Mouse (Mus musculus) neural tube, embryonic 11.5 days (tissue): ENCODE measurements at regions not wholly inside any gene's neighbourhood (a gene's known extent, or its start where the extent isn't known, plus 50 kb on each side); places are given as distances from the start of the nearest gene placed in this dataset.

ENCODE experiments used
- ATAC-seq: fragments of 200-750 bp; cut with Nextera tagmentation; 2 replicates; pipeline ENCODE4 v1.8.0; 2017; ENCODE audit warnings: moderate number of reproducible peaks, mild to moderate bottlenecking, moderate TSS enrichment, moderate library complexity; ENCODE audit not compliant: insufficient read depth, low FRiP score, low TSS enrichment
- DNase-seq: peaks from one replicate; pipeline ENCODE4 v3.0.0-alpha.2; 2015; ENCODE audit warnings: low spot score
- H3K27ac ChIP-seq: fragments of 300-500 bp; sonication (generic); 2 replicates; pipeline ENCODE4 v1.5.1; 2014; ENCODE audit warnings: low read depth, mild to moderate bottlenecking, low read length
- H3K27me3 ChIP-seq: fragments of 300-500 bp; sonication (generic); 2 replicates; pipeline ENCODE4 v1.6.1; 2014; ENCODE audit warnings: mild to moderate bottlenecking, low read length, mixed read lengths; ENCODE audit not compliant: control insufficient read depth, insufficient read depth
- H3K36me3 ChIP-seq: fragments of 300-500 bp; sonication (generic); 2 replicates; pipeline ENCODE4 v1.6.1; 2014; ENCODE audit warnings: mild to moderate bottlenecking, low read length, moderate library complexity, mixed read lengths; ENCODE audit not compliant: control insufficient read depth, insufficient read depth
- H3K4me1 ChIP-seq: fragments of 300-500 bp; sonication (generic); 2 replicates; pipeline ENCODE4 v1.6.1; 2014; ENCODE audit warnings: low read length, mixed read lengths; ENCODE audit not compliant: control insufficient read depth, insufficient read depth
- H3K4me2 ChIP-seq: fragments of 300-500 bp; sonication (generic); 2 replicates; pipeline ENCODE4 v1.6.1; 2014; ENCODE audit warnings: low read depth, mild to moderate bottlenecking, moderate library complexity
- H3K4me3 ChIP-seq: fragments of 300-500 bp; sonication (generic); 2 replicates; pipeline ENCODE4 v1.5.1; 2014; ENCODE audit warnings: low read depth, low read length
- H3K9ac ChIP-seq: fragments of 300-500 bp; sonication (generic); 2 replicates; pipeline ENCODE4 v1.6.1; 2014; ENCODE audit warnings: mild to moderate bottlenecking, low read length
- H3K9me3 ChIP-seq: fragments of 300-500 bp; sonication (generic); 2 replicates; pipeline ENCODE4 v1.6.1; 2016; ENCODE audit warnings: low read length; ENCODE audit not compliant: control insufficient read depth
- WGBS: fragments of 180-500 bp; shearing (Covaris S2); extraction: QIAGEN DNeasy Blood & Tissue Kit; methylation state at CpG from one replicate; pipeline ENCODE4 v1.1.7; 2014; 5-methylcytosine and 5-hydroxymethylcytosine counted together

DNA sequence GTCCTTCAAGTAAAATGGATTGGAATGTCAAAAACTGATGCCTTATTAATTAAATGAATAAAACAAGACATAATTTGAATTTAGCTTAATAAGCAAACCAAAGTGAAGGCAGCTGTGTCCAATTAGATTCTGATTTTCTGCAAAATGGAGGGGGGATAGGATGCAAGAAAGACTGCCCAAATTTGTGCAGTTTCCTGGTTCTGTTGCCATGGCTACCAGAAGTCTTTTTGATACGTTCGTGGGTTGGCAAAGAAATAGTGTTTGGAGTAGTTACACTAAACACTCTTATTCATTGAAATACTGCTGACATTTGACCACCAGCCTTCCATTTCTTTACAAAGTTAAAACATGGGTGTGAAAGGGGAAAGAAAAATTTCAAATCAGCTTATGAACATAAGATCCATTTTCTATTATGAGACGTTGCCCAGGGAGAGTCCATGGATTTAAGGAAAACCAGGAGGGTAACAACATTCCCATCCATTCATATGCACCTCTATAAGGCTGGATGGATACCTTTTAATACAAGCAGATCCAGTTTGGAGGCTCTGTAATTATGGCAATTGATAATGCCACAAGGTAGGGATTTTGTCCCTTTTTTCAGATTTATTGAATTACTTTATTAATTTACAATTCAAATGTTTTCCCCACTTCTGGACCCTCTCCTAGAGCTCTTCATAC lies 943.3 kb upstream of the Celf2 start:
- H3K4me2 ChIP-seq, result no peak overlapping the region
- no peak overlapping the region for H3K9ac ChIP-seq
- H3K4me3 ChIP-seq, result no peak overlapping the region
- DNase-seq (no peak), ATAC-seq (no peak)
- H3K27ac ChIP-seq, result no peak overlapping the region
- H3K27me3 ChIP-seq, result no peaks in the 10 kb centered on the region
- H3K4me1 ChIP-seq, result no peaks in the 10 kb centered on the region
- no peaks in the 10 kb centered on the region for H3K9me3 ChIP-seq
- no peaks in the 10 kb centered on the region for H3K36me3 ChIP-seq
- WGBS, result 75% methylated on average over 3 of the region's 3 CpGs

DNA sequence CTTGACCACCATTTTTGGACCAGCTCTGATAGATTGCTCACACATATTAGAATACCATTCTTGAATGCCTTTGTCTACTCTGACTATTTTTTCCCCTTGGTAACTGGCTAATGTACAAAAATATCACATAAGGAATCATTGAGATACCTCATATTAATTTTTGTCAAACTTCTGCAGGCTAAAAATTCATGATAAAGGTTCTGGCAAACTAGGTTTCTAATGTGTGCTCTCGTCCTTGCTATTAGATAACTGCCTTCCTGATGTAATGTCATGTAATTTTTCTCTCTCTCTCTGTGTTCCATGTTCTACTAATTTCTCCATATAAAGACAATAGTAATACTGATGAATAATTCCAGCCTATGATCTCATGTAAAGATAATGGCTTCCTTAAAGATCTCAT lies 931.9 kb upstream of the Celf2 start:
- Histone ChIP-seq H3K36me3 (no peaks in the 10 kb centered on the region), H3K9me3 (no peaks in the 10 kb centered on the region), H3K27ac (no peak overlapping the region), H3K4me2 (no peak overlapping the region), H3K4me3 (no peak overlapping the region), H3K4me1 (no peaks in the 10 kb centered on the region), H3K27me3 (no peaks in the 10 kb centered on the region), H3K9ac (no peak overlapping the region)
- no peak for DNase-seq
- 87% methylated on average over 1 of the region's 1 CpGs for WGBS
- ATAC-seq, result no peak

DNA sequence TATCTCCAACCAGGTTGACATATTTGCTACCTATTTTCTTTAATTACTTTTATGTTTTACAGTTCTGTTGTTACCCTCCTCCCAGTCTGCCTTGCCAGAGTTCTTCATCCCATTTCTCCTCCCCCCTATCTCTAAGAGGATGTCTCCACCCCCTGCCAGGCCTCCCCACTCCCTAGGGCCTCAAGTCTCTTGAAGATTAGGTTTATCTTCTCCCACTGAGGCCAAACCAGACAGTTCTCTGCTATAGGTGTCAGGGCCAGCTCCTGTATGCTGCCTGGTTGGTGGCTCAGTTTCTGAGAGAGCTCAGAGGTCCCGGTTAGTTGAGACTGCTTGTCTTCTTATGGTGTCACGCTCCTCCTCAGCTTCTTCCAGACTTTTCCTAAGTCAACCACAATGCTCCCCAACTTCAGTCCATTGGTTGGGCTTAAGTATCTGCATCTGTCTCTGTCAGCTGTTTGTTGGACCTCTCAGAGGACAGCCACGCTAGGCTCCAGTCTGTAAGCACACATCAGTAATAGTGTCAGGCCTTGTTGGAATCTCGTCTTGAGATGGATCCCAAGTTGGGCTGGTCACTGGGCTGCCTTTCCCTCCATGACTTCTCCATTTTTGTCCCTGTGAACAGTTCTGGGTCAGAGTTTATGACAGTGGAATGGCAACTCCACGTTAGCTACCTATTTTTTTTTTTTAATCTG lies 920.4 kb upstream of the Celf2 start:
- ATAC-seq (no peak), DNase-seq (no peak)
- H3K27me3 ChIP-seq, result no peaks in the 10 kb centered on the region
- 85% methylated on average over 5 of the region's 5 CpGs for WGBS
- H3K9me3 ChIP-seq, result no peaks in the 10 kb centered on the region
- H3K36me3 ChIP-seq, result no peaks in the 10 kb centered on the region
- no peaks in the 10 kb centered on the region for H3K4me1 ChIP-seq
- H3K9ac ChIP-seq, result no peak overlapping the region
- no peak overlapping the region for H3K4me2 ChIP-seq
- H3K27ac ChIP-seq, result no peak overlapping the region
- no peak overlapping the region for H3K4me3 ChIP-seq

DNA sequence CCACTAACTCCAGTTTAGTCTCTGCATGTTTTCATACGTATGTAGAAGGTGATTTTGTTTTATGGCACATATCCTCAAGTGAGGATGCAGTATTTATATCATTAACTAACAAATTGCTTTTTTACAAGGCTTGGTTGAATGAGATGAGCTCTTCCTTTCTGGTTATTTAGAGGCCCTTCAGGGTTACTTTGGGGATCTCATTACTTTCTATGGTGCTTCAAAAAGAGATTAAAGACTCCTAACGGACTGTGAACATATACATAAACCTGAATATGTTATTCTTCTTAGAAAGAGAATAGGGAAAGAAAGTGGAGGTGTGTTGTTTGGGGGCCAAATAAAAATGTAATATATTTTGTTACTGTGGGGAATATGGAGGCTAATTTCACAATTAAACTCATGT lies 918.8 kb upstream of the Celf2 start:
- no peak for DNase-seq
- no peaks in the 10 kb centered on the region for H3K27me3 ChIP-seq
- H3K9me3 ChIP-seq, result no peaks in the 10 kb centered on the region
- H3K9ac ChIP-seq, result no peak overlapping the region
- no peak overlapping the region for H3K4me2 ChIP-seq
- no peak overlapping the region for H3K27ac ChIP-seq
- H3K4me3 ChIP-seq, result no peak overlapping the region
- WGBS, result 58% methylated on average over 2 of the region's 2 CpGs
- H3K4me1 ChIP-seq, result no peaks in the 10 kb centered on the region
- H3K36me3 ChIP-seq, result no peaks in the 10 kb centered on the region
- no peak for ATAC-seq

DNA sequence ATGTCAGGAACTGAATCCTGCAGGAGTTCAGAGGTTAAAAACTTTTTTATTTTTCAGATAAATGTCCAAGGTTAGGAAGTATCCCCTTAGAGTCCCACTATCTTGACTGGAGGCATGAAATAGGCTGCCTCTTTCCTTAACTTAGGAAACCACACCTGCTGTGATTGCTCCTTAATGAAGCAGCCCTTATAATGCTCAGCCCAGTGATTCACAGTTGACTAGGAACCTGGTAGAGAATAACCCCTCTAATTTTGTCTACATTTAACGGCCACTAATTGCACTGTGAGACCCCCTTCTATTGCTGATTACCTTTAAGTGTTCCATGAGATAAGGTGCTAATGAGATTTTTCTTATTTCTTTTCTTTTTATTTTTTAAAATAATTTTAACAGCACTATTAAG lies 918.4 kb upstream of the Celf2 start:
- H3K4me2 ChIP-seq, result no peak overlapping the region
- H3K36me3 ChIP-seq, result no peaks in the 10 kb centered on the region
- no peak overlapping the region for H3K27ac ChIP-seq
- no peak overlapping the region for H3K9ac ChIP-seq
- H3K27me3 ChIP-seq, result no peaks in the 10 kb centered on the region
- ATAC-seq (no peak), DNase-seq (no peak)
- no peaks in the 10 kb centered on the region for H3K4me1 ChIP-seq
- no peak overlapping the region for H3K4me3 ChIP-seq
- no peaks in the 10 kb centered on the region for H3K9me3 ChIP-seq
- WGBS, result 28% methylated on average over 1 of the region's 1 CpGs

DNA sequence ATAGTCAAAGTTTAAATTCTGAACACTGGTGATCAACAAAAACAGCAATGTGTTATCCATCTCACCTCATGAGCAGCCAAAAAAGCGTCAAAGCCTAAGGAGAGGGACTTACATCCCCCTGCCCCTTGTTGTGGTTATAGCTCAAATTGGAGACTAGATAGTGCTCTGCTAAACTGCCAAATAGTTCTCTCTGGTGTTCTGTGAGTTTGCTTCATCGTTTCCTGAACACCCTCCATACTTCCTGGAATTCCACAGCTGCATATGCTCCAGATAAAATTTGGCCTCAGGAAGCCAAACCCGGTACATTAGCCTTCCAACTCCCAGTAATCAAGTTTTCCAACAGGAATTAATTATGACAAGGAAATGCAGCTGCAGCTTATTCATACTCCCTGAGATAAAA lies 906.6 kb upstream of the Celf2 start:
- ATAC-seq (no peak), DNase-seq (no peak)
- H3K9ac ChIP-seq, result no peak overlapping the region
- WGBS, result 79% methylated on average over 3 of the region's 3 CpGs
- no peak overlapping the region for H3K4me2 ChIP-seq
- H3K4me1 ChIP-seq, result no peaks in the 10 kb centered on the region
- H3K27ac ChIP-seq, result no peak overlapping the region
- H3K27me3 ChIP-seq, result no peaks in the 10 kb centered on the region
- H3K36me3 ChIP-seq, result no peaks in the 10 kb centered on the region
- no peaks in the 10 kb centered on the region for H3K9me3 ChIP-seq
- no peak overlapping the region for H3K4me3 ChIP-seq

DNA sequence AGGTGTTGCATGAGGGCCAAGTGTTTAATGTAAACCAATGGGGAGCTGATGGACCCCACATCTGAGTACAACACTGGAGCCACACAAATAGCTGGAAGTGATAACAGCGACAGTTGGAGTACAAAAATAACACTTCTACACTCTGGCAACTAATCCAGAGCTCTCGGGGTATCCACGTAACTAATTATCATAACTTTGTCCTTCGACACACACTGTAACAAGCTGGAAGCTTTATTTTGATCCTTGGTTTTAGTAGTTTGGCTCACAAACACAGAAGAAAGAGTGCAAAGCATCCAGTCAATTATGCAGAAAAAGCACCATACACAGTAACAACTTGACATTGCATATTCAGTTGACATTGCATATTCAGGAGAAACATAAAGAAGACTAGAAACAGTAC lies 884.8 kb upstream of the Celf2 start:
- H3K9me3 ChIP-seq, result no peaks in the 10 kb centered on the region
- ATAC-seq (no peak), DNase-seq (no peak)
- H3K4me1 ChIP-seq, result no peaks in the 10 kb centered on the region
- no peaks in the 10 kb centered on the region for H3K27me3 ChIP-seq
- H3K4me2 ChIP-seq, result no peak overlapping the region
- no peak overlapping the region for H3K4me3 ChIP-seq
- no peaks in the 10 kb centered on the region for H3K36me3 ChIP-seq
- H3K9ac ChIP-seq, result no peak overlapping the region
- 90% methylated on average over 4 of the region's 4 CpGs for WGBS
- no peak overlapping the region for H3K27ac ChIP-seq

DNA sequence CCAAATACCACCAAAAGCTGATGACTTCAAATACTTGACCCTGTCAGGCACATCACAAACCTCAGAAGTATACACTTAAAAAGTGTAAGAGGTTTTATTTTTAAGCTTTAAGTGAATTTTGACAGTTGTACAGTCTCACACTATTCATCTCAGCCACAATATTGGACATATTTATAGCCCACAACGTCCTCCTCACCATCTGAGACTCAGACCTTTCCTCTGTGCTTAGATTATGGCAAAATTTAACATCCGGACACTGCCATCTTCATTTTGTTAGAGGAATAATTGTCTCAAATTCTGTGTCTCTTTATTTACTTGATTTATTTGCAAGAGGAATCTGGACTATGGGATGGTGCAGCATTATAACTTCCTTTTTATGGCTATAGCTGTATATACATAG lies 880.2 kb upstream of the Celf2 start:
- no peaks in the 10 kb centered on the region for H3K4me1 ChIP-seq
- no peak overlapping the region for H3K4me2 ChIP-seq
- H3K27ac ChIP-seq, result no peak overlapping the region
- ATAC-seq, result no peak
- no peaks in the 10 kb centered on the region for H3K27me3 ChIP-seq
- H3K4me3 ChIP-seq, result no peak overlapping the region
- no peaks in the 10 kb centered on the region for H3K9me3 ChIP-seq
- no peaks in the 10 kb centered on the region for H3K36me3 ChIP-seq
- DNase-seq, result no peak
- no peak overlapping the region for H3K9ac ChIP-seq
- WGBS, result 82% methylated on average over 2 of the region's 2 CpGs

DNA sequence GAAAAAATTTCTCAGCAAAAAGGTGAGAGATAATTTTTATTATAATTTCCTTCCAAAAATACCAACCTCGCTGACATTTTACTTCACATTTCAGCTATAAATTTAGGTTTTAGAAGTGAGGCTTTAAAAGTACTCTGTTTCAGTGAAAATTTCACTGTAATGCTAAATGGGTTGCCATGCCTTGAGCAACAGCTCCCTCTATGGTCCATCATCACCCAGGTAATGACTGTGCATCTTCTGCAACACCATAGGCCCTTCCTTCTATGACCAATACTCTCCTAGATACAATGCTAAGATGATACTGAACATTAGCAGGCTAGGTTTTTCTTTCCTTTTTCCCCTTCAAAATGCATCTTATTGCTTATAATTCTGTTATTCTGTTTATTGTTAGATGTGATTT lies 870.9 kb upstream of the Celf2 start:
- Histone ChIP-seq H3K27ac (no peak overlapping the region), H3K4me1 (no peaks in the 10 kb centered on the region), H3K36me3 (no peaks in the 10 kb centered on the region), H3K4me2 (no peak overlapping the region), H3K9me3 (no peaks in the 10 kb centered on the region), H3K4me3 (no peak overlapping the region), H3K9ac (no peak overlapping the region), H3K27me3 (no peaks in the 10 kb centered on the region)
- peak; percentile 55 for ATAC-seq
- DNase-seq, result peak; percentile 31
- 60% methylated on average over 1 of the region's 1 CpGs for WGBS
